Mouse (Mus musculus) limb, embryonic 13.5 days (tissue): ENCODE results near the gene Adap2. TPM values are rescaled to one million over a fixed set of nuclear protein-coding genes. Genes with fewer than 3 reads are reported as not detected.

Source experiments
- ATAC-seq: fragments of 200-750 bp; cut with Nextera tagmentation; 2 replicates; pipeline ENCODE4 v1.8.0; 2017; ENCODE audit warnings: low read depth, moderate number of reproducible peaks, moderate TSS enrichment; ENCODE audit not compliant: low FRiP score
- H3K27ac ChIP-seq: fragments of 300-500 bp; sonication (generic); 2 replicates; pipeline ENCODE4 v1.5.1; 2015; ENCODE audit warnings: inconsistent platforms, mild to moderate bottlenecking, moderate library complexity
- H3K27me3 ChIP-seq: fragments of 300-500 bp; sonication (generic); 2 replicates; pipeline ENCODE4 v1.6.1; 2015; ENCODE audit warnings: mild to moderate bottlenecking, inconsistent platforms
- H3K36me3 ChIP-seq: fragments of 300-500 bp; sonication (generic); 2 replicates; pipeline ENCODE4 v1.6.1; 2015; ENCODE audit warnings: inconsistent platforms, mild to moderate bottlenecking, moderate library complexity
- H3K4me1 ChIP-seq: fragments of 300-500 bp; sonication (generic); 2 replicates; pipeline ENCODE4 v1.6.1; 2015; ENCODE audit warnings: inconsistent platforms
- H3K4me2 ChIP-seq: fragments of 300-500 bp; sonication (generic); replicated peaks from 2 replicates; pipeline ENCODE4 v1.6.1; 2015; ENCODE audit warnings: inconsistent platforms, mild to moderate bottlenecking, moderate library complexity
- H3K4me3 ChIP-seq: fragments of 300-500 bp; sonication (generic); 2 replicates; pipeline ENCODE4 v1.5.1; 2015; ENCODE audit warnings: moderate library complexity, mild to moderate bottlenecking, inconsistent platforms
- H3K9ac ChIP-seq: fragments of 300-500 bp; sonication (generic); 2 replicates; pipeline ENCODE4 v1.6.1; 2015; ENCODE audit warnings: mild to moderate bottlenecking, inconsistent platforms
- H3K9me3 ChIP-seq: fragments of 300-500 bp; sonication (generic); 2 replicates; pipeline ENCODE4 v1.6.1; 2016; ENCODE audit warnings: inconsistent platforms
- WGBS: fragments of 180-500 bp; shearing (Covaris S2); methylation state at CpG from one replicate; pipeline ENCODE4 v1.1.7; 2015; 5-methylcytosine and 5-hydroxymethylcytosine counted together
- polyA plus RNA-seq: library from polyadenylated mRNA; unstranded; fragments of >200 nt; fragmentation: Nextera tagmentation; extraction: Ambion mirVana; gene quantifications from 2 replicates; pipeline ENCODE4 v1.2.1, GENCODE M21; 2015

The Adap2 gene
- polyA plus RNA-seq, 1 experiment from 2014 or later: 1.3 TPM

- ATAC-seq: no peak
- Histone ChIP-seq H3K4me2 (no peak overlapping the region), H3K27me3 (0 out of 2 replicates have a peak, but pooled peaks cover 7% of the 10 kb centered on the region), H3K9me3 (no peaks in the 10 kb centered on the region), H3K27ac (no peak overlapping the region), H3K4me3 (no peak overlapping the region), H3K9ac (no peak overlapping the region), H3K36me3 (no peaks in the 10 kb centered on the region), H3K4me1 (no peaks in the 10 kb centered on the region)
- 72% methylated on average over 7 of the region's 7 CpGs for WGBS
Measured at GRCm38 (mm10) chr11:80163362-80164116, 9.6 kb downstream of the Adap2 start.

- Histone ChIP-seq H3K36me3 (no peaks in the 10 kb centered on the region), H3K4me1 (no peaks in the 10 kb centered on the region), H3K9me3 (no peaks in the 10 kb centered on the region), H3K4me3 (no peak overlapping the region), H3K27ac (no peak overlapping the region), H3K9ac (no peak overlapping the region), H3K27me3 (0 out of 2 replicates have a peak, but pooled peaks cover 3% of the 10 kb centered on the region), H3K4me2 (no peak overlapping the region)
- ATAC-seq: no peak
- WGBS: 71% methylated on average over 2 of the region's 2 CpGs
Measured at GRCm38 (mm10) chr11:80164224-80164623, 10.3 kb downstream of the Adap2 start.

- Histone ChIP-seq H3K36me3 (no peaks in the 10 kb centered on the region), H3K9ac (no peak overlapping the region), H3K27me3 (no peaks in the 10 kb centered on the region), H3K4me1 (no peaks in the 10 kb centered on the region), H3K4me2 (no peak overlapping the region), H3K4me3 (no peak overlapping the region), H3K27ac (no peak overlapping the region), H3K9me3 (no peaks in the 10 kb centered on the region)
- ATAC-seq: no peak
- 90% methylated on average over 9 of the region's 9 CpGs for WGBS
Measured at GRCm38 (mm10) chr11:80168121-80168520, 14.2 kb downstream of the Adap2 start.

GRCm38 (mm10) chr11:80168611-80169249 lies 14.8 kb downstream of the Adap2 start:
- no peak overlapping the region for H3K27ac ChIP-seq
- H3K9me3 ChIP-seq: no peaks in the 10 kb centered on the region
- no peak overlapping the region for H3K4me3 ChIP-seq
- no peaks in the 10 kb centered on the region for H3K4me1 ChIP-seq
- no peak overlapping the region for H3K4me2 ChIP-seq
- WGBS: 83% methylated on average over 4 of the region's 4 CpGs
- H3K36me3 ChIP-seq: no peaks in the 10 kb centered on the region
- ATAC-seq: no peak
- no peaks in the 10 kb centered on the region for H3K27me3 ChIP-seq
- H3K9ac ChIP-seq: no peak overlapping the region

GRCm38 (mm10) chr11:80169629-80170028 lies 15.7 kb downstream of the Adap2 start:
- no peaks in the 10 kb centered on the region for H3K27me3 ChIP-seq
- 87% methylated on average over 3 of the region's 3 CpGs for WGBS
- H3K4me2 ChIP-seq: no peak overlapping the region
- H3K9ac ChIP-seq: no peak overlapping the region
- no peak overlapping the region for H3K4me3 ChIP-seq
- no peaks in the 10 kb centered on the region for H3K4me1 ChIP-seq
- no peak overlapping the region for H3K27ac ChIP-seq
- H3K36me3 ChIP-seq: no peaks in the 10 kb centered on the region
- no peaks in the 10 kb centered on the region for H3K9me3 ChIP-seq
- ATAC-seq: no peak

GRCm38 (mm10) chr11:80170351-80170750 lies 16.4 kb downstream of the Adap2 start:
- Histone ChIP-seq H3K4me3 (no peak overlapping the region), H3K4me1 (no peaks in the 10 kb centered on the region), H3K27me3 (no peaks in the 10 kb centered on the region), H3K9me3 (no peaks in the 10 kb centered on the region), H3K27ac (no peak overlapping the region), H3K4me2 (no peak overlapping the region), H3K36me3 (no peaks in the 10 kb centered on the region), H3K9ac (no peak overlapping the region)
- 65% methylated on average over 5 of the region's 5 CpGs for WGBS
- ATAC-seq: no peak

- WGBS: 71% methylated on average over 4 of the region's 4 CpGs
Measured at GRCm38 (mm10) chr11:80171884-80172283, 18.0 kb downstream of the Adap2 start.

GRCm38 (mm10) chr11:80173963-80174670 lies 20.2 kb downstream of the Adap2 start:
- no peak overlapping the region for H3K9ac ChIP-seq
- WGBS: 80% methylated on average over 11 of the region's 11 CpGs

More at GRCm38 (mm10) chr11:80171884-80172283, 18.0 kb downstream of the Adap2 start:
- H3K4me1 ChIP-seq: no peaks in the 10 kb centered on the region
- no peaks in the 10 kb centered on the region for H3K9me3 ChIP-seq
- H3K4me3 ChIP-seq: no peak overlapping the region
- no peak overlapping the region for H3K9ac ChIP-seq
- H3K27me3 ChIP-seq: no peaks in the 10 kb centered on the region; the same call in 1 of the 2 replicates
- H3K4me2 ChIP-seq: no peak overlapping the region
- no peak overlapping the region for H3K27ac ChIP-seq
- no peaks in the 10 kb centered on the region for H3K36me3 ChIP-seq
- no peak for ATAC-seq

GRCm38 (mm10) chr11:80176911-80177895 lies 23.3 kb downstream of the Adap2 start:
- Histone ChIP-seq H3K27ac (no peak overlapping the region), H3K27me3 (no peaks in the 10 kb centered on the region; the same call in 1 of the 2 replicates), H3K36me3 (no peaks in the 10 kb centered on the region), H3K9me3 (no peaks in the 10 kb centered on the region), H3K4me1 (no peaks in the 10 kb centered on the region), H3K9ac (no peak overlapping the region), H3K4me2 (no peak overlapping the region), H3K4me3 (no peak overlapping the region)
- no peak for ATAC-seq
- 74% methylated on average over 11 of the region's 11 CpGs for WGBS

More at GRCm38 (mm10) chr11:80173963-80174670, 20.2 kb downstream of the Adap2 start:
- H3K27ac ChIP-seq: no peak overlapping the region
- H3K9me3 ChIP-seq: no peaks in the 10 kb centered on the region
- H3K36me3 ChIP-seq: no peaks in the 10 kb centered on the region
- no peak overlapping the region for H3K4me3 ChIP-seq
- no peaks in the 10 kb centered on the region for H3K4me1 ChIP-seq
- H3K27me3 ChIP-seq: no peaks in the 10 kb centered on the region; the same call in 1 of the 2 replicates
- H3K4me2 ChIP-seq: no peak overlapping the region
- no peak for ATAC-seq

GRCm38 (mm10) chr11:80178316-80178715 lies 24.4 kb downstream of the Adap2 start:
- Histone ChIP-seq H3K36me3 (no peaks in the 10 kb centered on the region), H3K4me3 (no peak overlapping the region), H3K27me3 (no peaks in the 10 kb centered on the region; the same call in 1 of the 2 replicates), H3K9me3 (no peaks in the 10 kb centered on the region), H3K4me1 (no peaks in the 10 kb centered on the region), H3K9ac (no peak overlapping the region), H3K4me2 (no peak overlapping the region), H3K27ac (no peak overlapping the region)
- ATAC-seq: no peak
- WGBS: 86% methylated on average over 8 of the region's 8 CpGs

- WGBS: 70% methylated on average over 5 of the region's 5 CpGs
- ATAC-seq: no peak
- no peak overlapping the region for H3K4me3 ChIP-seq
- no peak overlapping the region for H3K27ac ChIP-seq
- 0 out of 2 replicates have a peak, but pooled peaks cover 7% of the 10 kb centered on the region for H3K4me1 ChIP-seq
- H3K27me3 ChIP-seq: no peaks in the 10 kb centered on the region
- no peaks in the 10 kb centered on the region for H3K36me3 ChIP-seq
- no peak overlapping the region for H3K9ac ChIP-seq
- H3K4me2 ChIP-seq: no peak overlapping the region
- H3K9me3 ChIP-seq: no peaks in the 10 kb centered on the region
Measured at GRCm38 (mm10) chr11:80181021-80181749, 27.3 kb downstream of the Adap2 start.
